Mouse (Mus musculus) gastrocnemius, postnatal 4 days (tissue): Measurements from ENCODE around the gene Chst1. TPM values are rescaled to one million over a fixed set of nuclear protein-coding genes. Genes with fewer than 3 reads are reported as not detected.

ENCODE experiments used
- DNase-seq, 2 experiments: peaks; one replicate each; pipeline ENCODE4 v3.0.0; 2021 to 2022; ENCODE audit warnings: low spot score in 2 of 2, mixed read lengths in 2 of 2
- long read RNA-seq, 2 experiments: library from polyadenylated mRNA; stranded (forward); transcript quantifications; one replicate each; pipeline ENCODE4 v2.0.0; 2021
- total RNA-seq, 2 experiments: library from RNA; stranded (reverse); gene quantifications; 2 replicates each; pipeline ENCODE4 v1.2.3; 2021

Chst1 gene
- 1 to 10 TPM; 7.9 to 8.8 TPM for total RNA-seq
- long read RNA-seq, experiment 1, transcript Chst1-201 (3 exons, 2,680 nt) = major isoform, 6 of 7 reads
- long read RNA-seq, experiment 1, partial matches to known transcripts = 0 of 7 reads
- long read RNA-seq, experiment 1, other reads (novel, unspliced or antisense) = 1 of 7 reads
- long read RNA-seq, experiment 2, transcript Chst1-201 (3 exons, 2,680 nt) = major isoform, 5 of 8 reads
- long read RNA-seq, experiment 2, partial matches to known transcripts = 2 of 8 reads
- long read RNA-seq, experiment 2, other reads (novel, unspliced or antisense) = 1 of 8 reads

DNA sequence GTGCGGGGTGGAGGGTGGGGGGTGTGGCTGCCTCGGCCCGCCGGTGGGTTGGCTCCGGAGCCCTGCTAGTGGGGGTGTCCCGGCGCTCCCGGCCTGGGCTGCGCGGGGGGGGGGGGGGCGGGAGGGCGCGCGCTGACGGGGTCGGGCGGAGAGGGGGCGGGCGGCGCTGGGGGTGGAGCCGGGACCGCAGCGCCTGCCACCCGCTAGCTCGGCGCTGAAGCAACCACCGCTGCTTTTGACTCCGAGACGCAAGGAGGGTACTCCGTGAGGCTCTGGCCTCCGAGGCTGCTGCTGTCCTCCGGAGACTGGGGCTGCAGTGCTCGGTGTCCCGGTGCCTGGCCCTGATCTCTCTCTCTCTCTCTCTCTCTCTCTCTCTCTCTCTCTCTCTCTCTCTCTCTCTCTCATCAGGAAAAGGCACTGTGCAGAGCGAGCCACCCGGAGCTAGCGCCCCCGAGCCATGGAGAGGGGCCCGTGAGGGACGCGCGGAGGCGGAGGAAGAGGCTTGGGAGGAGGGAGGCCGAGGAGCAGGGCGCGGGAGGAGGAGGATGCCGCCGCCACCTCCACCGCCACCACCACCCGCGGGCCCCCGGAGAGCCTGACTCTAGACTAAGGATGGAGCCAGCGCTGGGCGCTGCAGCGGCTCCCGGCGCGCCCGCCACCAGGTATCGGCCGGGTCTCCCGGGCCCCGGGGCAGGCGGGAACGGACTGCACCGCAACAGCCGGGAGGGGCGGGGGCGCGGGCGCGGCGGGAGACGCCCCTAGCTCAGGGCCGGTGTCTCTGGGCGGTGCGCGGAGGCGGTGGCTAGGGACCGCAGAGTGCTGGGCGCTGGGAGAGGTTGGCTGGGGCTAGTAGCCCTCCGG, at the start of gene Chst1:
TSS of gene Chst1 (plus strand) at position 221 of the 861 bp plus-strand sequence.
- DNase-seq = peak in 1 of 2 experiments; percentile 42

DNA sequence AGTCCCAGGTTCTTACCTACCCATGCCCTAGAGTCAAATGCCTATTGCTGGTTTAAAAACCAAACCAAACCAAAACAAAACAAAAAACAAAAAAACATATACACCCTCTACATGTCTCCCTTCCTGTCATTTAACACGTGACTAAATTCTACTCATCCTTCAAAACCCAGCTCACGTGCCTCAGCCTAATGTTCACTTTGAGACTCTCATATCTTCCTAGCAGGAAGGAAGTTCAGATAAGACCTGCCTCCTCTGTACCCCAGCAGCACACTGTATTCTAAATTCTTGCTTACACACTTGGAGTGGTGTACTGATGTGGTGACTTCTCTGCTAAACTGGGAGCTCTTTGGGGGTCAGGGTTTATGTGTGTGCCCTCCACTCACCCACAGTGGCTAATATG, 49.5 kb upstream of the Chst1 start:
- no peak for DNase-seq

DNA sequence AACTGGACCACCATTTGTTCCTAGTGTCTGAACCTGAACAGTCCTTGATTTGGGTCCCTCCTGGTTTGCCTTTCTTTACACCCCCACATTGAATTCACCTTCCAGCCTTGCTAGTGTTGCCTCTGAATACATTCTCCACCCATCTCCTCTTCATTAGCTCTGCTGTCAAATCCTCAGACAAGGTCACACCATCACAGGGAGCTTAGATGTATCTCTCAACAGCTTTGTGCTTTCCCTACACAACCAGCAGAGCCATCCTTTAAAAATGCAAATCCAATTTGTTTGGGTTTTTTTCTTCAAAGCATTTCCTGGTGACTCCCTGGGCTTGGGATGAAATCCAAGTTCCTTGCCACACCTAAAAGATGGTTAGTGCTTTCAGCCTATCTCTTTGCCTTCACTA, 45.0 kb upstream of the Chst1 start:
- no peak for DNase-seq

DNA sequence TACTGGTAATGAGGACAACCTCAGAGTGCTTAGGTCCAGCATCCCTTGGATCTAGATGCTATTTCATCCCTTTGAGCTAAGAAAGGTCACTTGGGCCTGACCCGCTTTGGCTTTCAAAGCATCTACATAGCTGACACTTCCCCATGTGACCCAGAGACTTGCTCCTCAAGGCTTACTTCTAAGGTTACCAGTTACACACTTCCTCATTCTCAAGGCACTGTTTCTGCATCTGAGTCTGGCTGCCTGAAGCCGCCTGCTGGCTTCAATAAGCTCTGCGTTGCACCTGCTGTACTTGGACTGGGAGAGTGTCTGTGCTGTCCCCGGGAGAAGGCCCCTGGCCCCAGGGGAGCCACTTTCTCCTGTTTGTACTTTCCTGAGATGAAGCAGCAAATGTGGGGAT, 36.6 kb upstream of the Chst1 start:
- no peak for DNase-seq

DNA sequence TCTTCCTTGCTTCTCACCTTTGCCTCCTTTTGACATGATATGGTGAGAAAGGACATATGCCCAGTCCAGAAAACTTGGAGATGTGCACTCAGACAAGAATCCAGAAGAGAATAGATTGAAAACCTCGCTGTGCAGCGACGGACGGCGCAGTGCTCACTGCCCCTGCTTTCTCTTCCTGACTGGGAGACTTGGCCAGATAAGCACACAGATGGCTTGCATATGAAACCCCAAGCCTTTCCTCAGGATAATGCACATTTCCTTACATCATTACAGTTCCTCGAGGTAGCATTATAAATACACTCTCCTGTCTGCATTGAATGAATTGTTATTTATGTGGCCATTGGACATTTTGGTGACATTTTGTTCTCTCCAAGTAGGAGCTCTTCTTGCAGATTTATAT, 28.9 kb upstream of the Chst1 start:
- DNase-seq = no peak

DNA sequence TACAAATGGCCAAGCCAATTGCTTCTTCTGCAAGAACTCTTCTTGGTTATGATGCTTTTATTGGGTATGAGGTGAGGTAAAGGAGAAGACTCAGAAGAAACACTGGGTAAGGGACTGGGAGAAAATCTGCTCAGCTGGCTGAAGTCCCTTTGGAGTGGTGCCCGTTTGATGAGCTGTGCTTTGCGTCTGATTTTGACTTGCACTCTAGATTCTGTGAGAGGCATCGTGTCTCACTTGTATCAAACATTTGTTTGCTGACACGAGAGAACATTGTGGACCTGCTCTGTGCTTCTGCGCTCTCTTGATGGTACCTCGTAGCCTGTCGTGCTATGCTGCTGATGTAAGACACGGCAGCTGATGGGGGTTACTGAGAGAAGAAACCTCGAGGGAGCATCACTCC, 21.7 kb upstream of the Chst1 start:
- no peak for DNase-seq

- no peak for DNase-seq
Observed at GRCm38 (mm10) chr2:92581302-92581701, 18.2 kb upstream of the Chst1 start.

DNA sequence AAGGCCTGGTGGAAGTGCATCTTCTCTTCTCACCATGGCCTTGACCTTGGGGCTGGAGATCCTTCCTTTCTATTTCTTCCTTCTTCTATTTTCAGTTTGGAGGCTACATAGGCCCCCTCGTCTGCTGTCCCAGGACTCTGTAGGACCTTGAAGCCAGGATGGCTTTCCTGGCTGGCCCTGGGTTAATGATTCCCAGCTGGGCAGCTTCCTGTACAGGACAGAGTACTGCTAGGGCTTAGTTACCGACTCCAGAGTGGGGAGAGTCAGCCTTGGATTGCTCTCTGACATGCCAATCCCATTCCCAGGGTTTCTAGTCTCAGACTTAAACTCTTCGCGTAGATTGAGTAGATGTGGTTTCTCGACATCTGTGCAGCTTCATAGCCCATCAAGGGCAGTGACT, 16.9 kb upstream of the Chst1 start:
- DNase-seq = no peak

DNA sequence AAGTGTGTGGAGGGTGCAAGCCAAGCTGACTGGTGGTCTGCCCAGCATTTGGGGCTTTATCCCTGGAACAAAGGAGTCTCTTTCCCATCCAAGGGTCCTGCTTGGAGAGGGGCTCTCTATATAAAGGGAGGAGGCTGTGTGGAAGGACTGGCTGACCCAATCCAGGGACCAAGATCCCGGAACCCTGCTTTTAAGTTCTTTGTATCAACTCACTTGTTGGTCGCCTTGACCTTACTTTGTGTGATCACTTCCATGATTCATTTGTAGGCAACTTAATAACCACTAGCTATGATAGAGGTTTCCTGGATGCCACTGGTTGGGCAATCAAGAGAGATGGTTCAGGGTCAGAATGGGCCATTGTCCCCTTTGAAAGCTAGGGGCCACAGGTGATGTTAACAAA, 11.7 kb upstream of the Chst1 start:
- DNase-seq = no peak

DNA sequence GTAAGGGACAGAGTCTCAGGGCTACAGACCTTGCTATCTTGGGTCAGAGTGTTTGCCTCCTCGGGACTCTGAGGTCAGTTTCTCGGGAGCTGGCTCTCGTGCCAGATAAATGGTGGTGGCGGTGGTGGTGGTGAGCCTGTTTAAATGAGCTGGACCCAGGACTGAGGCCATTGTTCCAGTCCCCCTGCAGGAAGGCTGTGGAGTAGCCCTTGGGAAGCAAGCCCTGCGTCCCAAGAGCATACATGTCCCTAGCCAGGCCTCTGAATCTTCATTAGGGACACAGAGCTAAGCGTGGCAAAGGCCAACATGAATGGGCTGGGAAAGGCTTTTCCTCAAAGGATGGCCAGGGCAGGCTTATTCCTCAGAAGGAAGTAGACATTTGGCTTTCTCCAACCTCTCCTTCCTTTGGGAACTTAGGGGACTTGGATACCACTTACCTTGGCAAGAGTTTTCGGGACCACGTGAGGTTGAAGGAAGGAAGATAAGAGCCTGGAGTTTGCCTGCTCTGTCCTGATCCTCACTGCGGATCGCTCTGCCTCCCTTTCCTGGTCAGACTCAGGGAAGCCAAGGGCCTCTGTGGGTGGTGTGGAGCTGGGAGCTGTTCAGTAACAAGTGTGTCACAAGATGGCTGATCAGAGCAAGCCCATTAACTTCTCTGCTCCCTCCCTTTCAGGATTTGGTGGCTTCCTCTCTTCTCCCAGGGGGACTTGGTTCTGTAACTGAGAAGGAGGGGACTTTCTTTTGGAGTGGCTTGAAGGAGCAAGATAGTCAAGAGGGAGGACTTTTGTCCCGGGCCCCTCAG, 4.4 kb upstream of the Chst1 start:
- no peak for DNase-seq

- DNase-seq = no peak
Observed at GRCm38 (mm10) chr2:92597291-92597690, 2.2 kb upstream of the Chst1 start.

DNA sequence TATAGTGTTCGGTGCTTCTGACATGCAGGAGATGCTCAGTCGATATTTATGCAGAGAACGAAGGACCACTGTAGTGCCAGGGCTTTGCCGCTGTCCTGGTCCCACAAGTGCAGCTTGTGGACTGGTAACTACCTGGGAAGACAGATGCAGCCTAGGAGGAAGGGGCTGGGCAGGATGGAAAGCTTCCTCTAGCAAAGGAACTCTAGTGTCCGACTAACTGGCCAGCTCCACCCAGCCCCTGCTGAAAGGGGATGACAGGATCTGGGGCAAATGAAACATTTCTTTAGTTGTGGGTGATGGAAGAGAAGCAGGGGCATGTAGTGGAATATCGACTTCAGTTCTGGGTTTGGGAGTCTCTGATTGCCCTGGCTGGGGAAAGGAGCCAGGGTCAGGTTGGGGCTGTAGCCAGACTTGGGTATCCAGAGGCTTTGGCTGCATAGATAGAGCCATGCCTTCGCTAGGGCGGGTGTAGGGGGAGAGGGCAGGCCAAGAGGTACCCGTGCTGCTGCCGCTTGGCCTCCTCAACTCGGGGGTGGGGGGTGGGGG, 493 bp upstream of the Chst1 start:
- DNase-seq = no peak

DNA sequence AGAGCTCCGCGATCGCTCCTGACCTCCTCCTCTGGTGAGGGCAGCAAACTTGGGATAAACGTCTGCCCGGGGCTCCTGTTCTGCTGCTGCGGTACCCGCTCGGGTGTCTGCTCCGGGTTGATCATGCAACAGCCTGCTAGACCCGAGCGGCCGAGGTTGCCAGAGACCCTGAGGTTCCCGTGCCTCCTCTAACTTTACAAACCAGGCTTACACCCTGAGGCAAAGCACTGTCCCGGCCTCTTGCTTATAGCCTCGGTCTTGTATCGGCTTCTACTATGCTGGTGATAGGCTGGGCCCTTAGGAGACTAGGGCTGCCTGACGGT, 802 bp downstream of the Chst1 start:
- DNase-seq = no peak

DNA sequence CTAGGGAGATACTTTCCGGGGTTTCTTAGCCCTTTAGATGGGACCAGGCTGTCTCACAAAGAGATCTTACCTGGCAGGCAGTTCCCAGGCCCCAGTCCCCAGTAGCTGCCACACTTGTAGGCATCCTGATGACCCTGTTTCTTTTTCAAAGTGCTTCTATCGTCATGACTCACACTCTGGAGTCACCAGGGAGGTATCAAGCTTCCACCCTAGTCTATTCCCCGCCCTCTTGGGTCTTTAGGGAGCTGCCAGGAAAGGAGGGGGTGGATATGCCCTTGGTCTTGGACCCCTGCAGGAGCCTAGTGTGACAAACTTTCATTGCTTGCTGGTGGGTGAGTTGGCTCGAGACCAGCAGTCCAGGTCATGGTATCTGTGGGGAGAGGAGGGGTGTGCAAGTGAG, 1.7 kb downstream of the Chst1 start:
- DNase-seq = no peak

- no peak for DNase-seq
Observed at GRCm38 (mm10) chr2:92602073-92602472, 2.6 kb downstream of the Chst1 start.

GRCm38 (mm10) chr2:92603591-92603990, 4.1 kb downstream of the Chst1 start:
- DNase-seq = no peak

- no peak for DNase-seq
Observed at GRCm38 (mm10) chr2:92604565-92604964, 5.1 kb downstream of the Chst1 start.

- no peak for DNase-seq
Observed at GRCm38 (mm10) chr2:92605995-92606394, 6.5 kb downstream of the Chst1 start.

- DNase-seq = no peak
Observed at GRCm38 (mm10) chr2:92607153-92607552, 7.6 kb downstream of the Chst1 start.

GRCm38 (mm10) chr2:92607592-92607991, 8.1 kb downstream of the Chst1 start:
- DNase-seq = no peak

DNA sequence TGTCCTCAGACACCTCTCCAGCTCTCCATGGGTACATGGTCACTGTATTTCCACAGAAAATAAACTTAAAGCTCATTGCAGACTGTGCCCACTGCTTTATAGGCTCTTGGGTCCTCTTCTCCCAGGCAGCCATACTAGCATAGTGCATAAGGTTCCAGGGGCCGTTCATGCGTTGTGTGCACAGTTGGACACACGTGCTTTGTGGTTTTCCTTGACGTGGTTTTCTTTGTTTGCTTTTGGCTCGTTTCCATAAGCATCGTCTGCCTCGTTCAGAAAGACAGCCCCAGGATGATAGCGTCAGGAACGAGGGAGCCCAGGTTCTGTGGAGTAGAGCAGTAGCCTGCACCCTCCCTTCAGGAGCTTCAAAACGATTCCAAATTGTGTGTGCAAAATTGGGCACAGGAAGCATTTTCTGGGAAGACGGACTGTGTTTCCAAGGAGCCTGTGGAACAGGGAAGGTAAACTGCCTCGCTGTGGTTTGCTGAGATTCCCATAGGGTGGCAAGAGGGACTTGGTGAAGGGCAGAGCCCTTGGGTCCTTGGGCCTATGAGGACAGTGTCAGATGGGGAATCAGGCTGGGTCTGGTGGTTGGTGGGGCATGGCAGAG, 8.6 kb downstream of the Chst1 start:
- DNase-seq = no peak
